Mouse (Mus musculus): ENCODE data around the gene Mrpl53. TPM values are rescaled to one million over a fixed set of nuclear protein-coding genes. Genes with fewer than 3 reads are reported as not detected.

The Mrpl53 gene
- polyA plus RNA-seq, 1 experiment = 35.0 TPM

- Histone ChIP-seq H3K4me3 (ENCODE audit: extremely low read depth, insufficient read depth, insufficient read length) (0 out of 2 replicates have a peak within 1 kb of the TSS, but pooled peaks have one; percentile 3), H3K36me3 (ENCODE audit: control insufficient read depth, insufficient read depth, low read length) (no peaks in the 10 kb centered on the region), H3K27ac (ENCODE audit: insufficient read depth, low read length) (no peak within 1 kb of the TSS), H3K27me3 (ENCODE audit: control insufficient read depth, insufficient read depth, low read length) (peaks cover 33% of the 10 kb centered on the region), H3K4me1 (ENCODE audit: control insufficient read depth, insufficient read depth, insufficient read length) (peaks cover 26% of the 10 kb centered on the region)
- TF ChIP-seq POLR2A (IDR thresholded peaks at IDR 0.05; ENCODE audit: low read depth, low read length) = no peak
- no peak for TF ChIP-seq CTCF (IDR thresholded peaks at IDR 0.05; ENCODE audit: extremely low read depth, insufficient read depth, insufficient read length, insufficient replicate concordance)
- WGBS = 1% methylated on average over 10 of the region's 10 CpGs
- DNase-seq (ENCODE audit: low read depth in 1 of 2, low spot score in 2 of 2) = no peak
Observed at GRCm38 (mm10) chr6:83070247-83070310, 38.8 kb upstream of the Mrpl53 start, which contains the start of gene Tlx2. Gene Tlx2, minus strand, starts transcription at chr6:83070293.

- 2% methylated on average over 57 of the region's 58 CpGs for WGBS
- Histone ChIP-seq H3K27ac (ENCODE audit: insufficient read depth, low read length) (no peak overlapping the region), H3K36me3 (ENCODE audit: control insufficient read depth, insufficient read depth, low read length) (no peaks in the 10 kb centered on the region), H3K4me1 (ENCODE audit: control insufficient read depth, insufficient read depth, insufficient read length) (peaks cover 26% of the 10 kb centered on the region), H3K27me3 (ENCODE audit: control insufficient read depth, insufficient read depth, low read length) (peaks cover 33% of the 10 kb centered on the region), H3K4me3 (ENCODE audit: extremely low read depth, insufficient read depth, insufficient read length) (no peak overlapping the region)
- TF ChIP-seq CTCF (IDR thresholded peaks at IDR 0.05; ENCODE audit: extremely low read depth, insufficient read depth, insufficient read length, insufficient replicate concordance) (no peak), POLR2A (IDR thresholded peaks at IDR 0.05; ENCODE audit: low read depth, low read length) (no peak)
- DNase-seq (ENCODE audit: low read depth in 1 of 2, low spot score in 2 of 2) = no peak
Observed at GRCm38 (mm10) chr6:83070311-83071219, 38.3 kb upstream of the Mrpl53 start.

GRCm38 (mm10) chr6:83071220-83071619 is 37.6 kb upstream of the Mrpl53 start:
- Histone ChIP-seq H3K4me3 (ENCODE audit: extremely low read depth, insufficient read depth, insufficient read length) (no peak overlapping the region), H3K27ac (ENCODE audit: insufficient read depth, low read length) (no peak overlapping the region), H3K4me1 (ENCODE audit: control insufficient read depth, insufficient read depth, insufficient read length) (peaks cover 26% of the 10 kb centered on the region), H3K36me3 (ENCODE audit: control insufficient read depth, insufficient read depth, low read length) (no peaks in the 10 kb centered on the region), H3K27me3 (ENCODE audit: control insufficient read depth, insufficient read depth, low read length) (peaks cover 33% of the 10 kb centered on the region)
- WGBS = 6% methylated on average over 23 of the region's 24 CpGs
- no peak for TF ChIP-seq POLR2A (IDR thresholded peaks at IDR 0.05; ENCODE audit: low read depth, low read length)
- no peak for TF ChIP-seq CTCF (IDR thresholded peaks at IDR 0.05; ENCODE audit: extremely low read depth, insufficient read depth, insufficient read length, insufficient replicate concordance)
- DNase-seq (ENCODE audit: low read depth in 1 of 2, low spot score in 2 of 2) = no peak

- Histone ChIP-seq H3K27me3 (ENCODE audit: control insufficient read depth, insufficient read depth, low read length) (peaks cover 18% of the 10 kb centered on the region), H3K27ac (ENCODE audit: insufficient read depth, low read length) (no peak overlapping the region), H3K4me3 (ENCODE audit: extremely low read depth, insufficient read depth, insufficient read length) (no peak overlapping the region), H3K4me1 (ENCODE audit: control insufficient read depth, insufficient read depth, insufficient read length) (peaks cover 14% of the 10 kb centered on the region), H3K36me3 (ENCODE audit: control insufficient read depth, insufficient read depth, low read length) (no peaks in the 10 kb centered on the region; the same call in 1 of the 2 replicates)
- WGBS = 18% methylated on average over 2 of the region's 2 CpGs
- no peak for TF ChIP-seq CTCF (IDR thresholded peaks at IDR 0.05; ENCODE audit: extremely low read depth, insufficient read depth, insufficient read length, insufficient replicate concordance)
- no peak for TF ChIP-seq POLR2A (IDR thresholded peaks at IDR 0.05; ENCODE audit: low read depth, low read length)
- no peak for DNase-seq (ENCODE audit: low read depth in 1 of 2, low spot score in 2 of 2)
Observed at GRCm38 (mm10) chr6:83074979-83075378, 33.9 kb upstream of the Mrpl53 start.

GRCm38 (mm10) chr6:83077630-83078323 is 31.1 kb upstream of the Mrpl53 start, which contains the start of gene Pcgf1:
Gene Pcgf1, plus strand, starts transcription at chr6:83077869.
- peaks cover 3% of the 10 kb centered on the region; the same call in 1 of the 2 replicates for H3K4me1 ChIP-seq (ENCODE audit: control insufficient read depth, insufficient read depth, insufficient read length)
- H3K27me3 ChIP-seq (ENCODE audit: control insufficient read depth, insufficient read depth, low read length) = peaks cover 1% of the 10 kb centered on the region; the same call in 1 of the 2 replicates
- TF ChIP-seq CTCF (IDR thresholded peaks at IDR 0.05; ENCODE audit: extremely low read depth, insufficient read depth, insufficient read length, insufficient replicate concordance) = no peak
- TF ChIP-seq POLR2A (IDR thresholded peaks at IDR 0.05; ENCODE audit: low read depth, low read length) = no peak
- peak within 1 kb of the TSS; percentile 91 for H3K4me3 ChIP-seq (ENCODE audit: extremely low read depth, insufficient read depth, insufficient read length)
- no peak for DNase-seq (ENCODE audit: low read depth in 1 of 2, low spot score in 2 of 2)
- H3K27ac ChIP-seq (ENCODE audit: insufficient read depth, low read length) = peak within 1 kb of the TSS; percentile 94
- under 1% methylated on average over 54 of the region's 54 CpGs for WGBS
- H3K36me3 ChIP-seq (ENCODE audit: control insufficient read depth, insufficient read depth, low read length) = peaks cover 1% of the 10 kb centered on the region

- Histone ChIP-seq H3K36me3 (ENCODE audit: control insufficient read depth, insufficient read depth, low read length) (peaks cover 1% of the 10 kb centered on the region), H3K4me1 (ENCODE audit: control insufficient read depth, insufficient read depth, insufficient read length) (peaks cover 3% of the 10 kb centered on the region; the same call in 1 of the 2 replicates), H3K27ac (ENCODE audit: insufficient read depth, low read length) (peak overlapping the region; percentile 94), H3K4me3 (ENCODE audit: extremely low read depth, insufficient read depth, insufficient read length) (peak overlapping the region; percentile 91), H3K27me3 (ENCODE audit: control insufficient read depth, insufficient read depth, low read length) (0 out of 2 replicates have a peak, but pooled peaks cover 1% of the 10 kb centered on the region)
- 0 out of 2 replicates have a peak, but pooled peaks have one; percentile 3 for TF ChIP-seq POLR2A (IDR thresholded peaks at IDR 0.05; ENCODE audit: low read depth, low read length)
- peak; percentile 67 for TF ChIP-seq CTCF (IDR thresholded peaks at IDR 0.05; ENCODE audit: extremely low read depth, insufficient read depth, insufficient read length, insufficient replicate concordance)
- peak; percentile 96 to 99 for DNase-seq (ENCODE audit: low read depth in 1 of 2, low spot score in 2 of 2)
- under 1% methylated on average over 46 of the region's 46 CpGs for WGBS
Observed at GRCm38 (mm10) chr6:83078324-83078858, 30.4 kb upstream of the Mrpl53 start.

Data from spleen, adult 2 months (tissue).